Mouse (Mus musculus): ENCODE measurements at regions not wholly inside any gene's neighbourhood (a gene's known extent, or its start where the extent isn't known, plus 50 kb on each side); places are given as distances from the start of the nearest gene placed in this dataset.

- H3K4me1 ChIP-seq (ENCODE audit: control insufficient read depth, insufficient read depth, low read length), result peaks cover 3% of the 10 kb centered on the region; the same call in 1 of the 2 replicates
- H3K27ac ChIP-seq (ENCODE audit: insufficient read depth, low read length), result 0 out of 2 replicates have a peak overlapping the region, but pooled peaks have one; percentile 15
- no peak for TF ChIP-seq POLR2A (IDR thresholded peaks at IDR 0.05; ENCODE audit: low read depth, low read length)
- TF ChIP-seq CTCF (IDR thresholded peaks at IDR 0.05; ENCODE audit: borderline replicate concordance, insufficient read depth, low read length), result no peak
- H3K4me3 ChIP-seq (ENCODE audit: insufficient read depth, low read length), result no peak overlapping the region
These were observed 198.2 kb downstream of the Csl start for GRCm38 (mm10) chr10:99561166-99561818.

GRCm38 (mm10) chr10:99564605-99565004 is 194.9 kb downstream of the Csl start:
- TF ChIP-seq CTCF (IDR thresholded peaks at IDR 0.05; ENCODE audit: borderline replicate concordance, insufficient read depth, low read length), result no peak
- TF ChIP-seq POLR2A (IDR thresholded peaks at IDR 0.05; ENCODE audit: low read depth, low read length), result no peak
- peaks cover 3% of the 10 kb centered on the region; the same call in 1 of the 2 replicates for H3K4me1 ChIP-seq (ENCODE audit: control insufficient read depth, insufficient read depth, low read length)
- H3K27ac ChIP-seq (ENCODE audit: insufficient read depth, low read length), result no peak overlapping the region
- no peak overlapping the region for H3K4me3 ChIP-seq (ENCODE audit: insufficient read depth, low read length)

GRCm38 (mm10) chr10:99568424-99568823 is 191.0 kb downstream of the Csl start:
- H3K27ac ChIP-seq (ENCODE audit: insufficient read depth, low read length), result no peak overlapping the region
- TF ChIP-seq CTCF (IDR thresholded peaks at IDR 0.05; ENCODE audit: borderline replicate concordance, insufficient read depth, low read length) (no peak), POLR2A (IDR thresholded peaks at IDR 0.05; ENCODE audit: low read depth, low read length) (no peak)
- H3K4me3 ChIP-seq (ENCODE audit: insufficient read depth, low read length), result no peak overlapping the region
- peaks cover 7% of the 10 kb centered on the region; the same call in 1 of the 2 replicates for H3K4me1 ChIP-seq (ENCODE audit: control insufficient read depth, insufficient read depth, low read length)

GRCm38 (mm10) chr10:99570190-99570589 is 189.3 kb downstream of the Csl start:
- Histone ChIP-seq H3K27ac (ENCODE audit: insufficient read depth, low read length) (no peak overlapping the region), H3K4me1 (ENCODE audit: control insufficient read depth, insufficient read depth, low read length) (peaks cover 7% of the 10 kb centered on the region; the same call in 1 of the 2 replicates), H3K4me3 (ENCODE audit: insufficient read depth, low read length) (no peak overlapping the region)
- TF ChIP-seq POLR2A (IDR thresholded peaks at IDR 0.05; ENCODE audit: low read depth, low read length) (no peak), CTCF (IDR thresholded peaks at IDR 0.05; ENCODE audit: borderline replicate concordance, insufficient read depth, low read length) (no peak)

GRCm38 (mm10) chr10:99573997-99574396 is 185.5 kb downstream of the Csl start:
- no peak overlapping the region for H3K27ac ChIP-seq (ENCODE audit: insufficient read depth, low read length)
- TF ChIP-seq POLR2A (IDR thresholded peaks at IDR 0.05; ENCODE audit: low read depth, low read length) (no peak), CTCF (IDR thresholded peaks at IDR 0.05; ENCODE audit: borderline replicate concordance, insufficient read depth, low read length) (no peak)
- no peak overlapping the region for H3K4me3 ChIP-seq (ENCODE audit: insufficient read depth, low read length)
- peaks cover 7% of the 10 kb centered on the region; the same call in 1 of the 2 replicates for H3K4me1 ChIP-seq (ENCODE audit: control insufficient read depth, insufficient read depth, low read length)

GRCm38 (mm10) chr10:99575294-99575693 is 184.2 kb downstream of the Csl start:
- TF ChIP-seq POLR2A (IDR thresholded peaks at IDR 0.05; ENCODE audit: low read depth, low read length), result no peak
- no peak for TF ChIP-seq CTCF (IDR thresholded peaks at IDR 0.05; ENCODE audit: borderline replicate concordance, insufficient read depth, low read length)
- Histone ChIP-seq H3K4me3 (ENCODE audit: insufficient read depth, low read length) (no peak overlapping the region), H3K27ac (ENCODE audit: insufficient read depth, low read length) (no peak overlapping the region), H3K4me1 (ENCODE audit: control insufficient read depth, insufficient read depth, low read length) (peaks cover 3% of the 10 kb centered on the region; the same call in 1 of the 2 replicates)

- Histone ChIP-seq H3K4me3 (ENCODE audit: insufficient read depth, low read length) (no peak overlapping the region), H3K4me1 (ENCODE audit: control insufficient read depth, insufficient read depth, low read length) (no peaks in the 10 kb centered on the region), H3K27ac (ENCODE audit: insufficient read depth, low read length) (no peak overlapping the region)
- TF ChIP-seq CTCF (IDR thresholded peaks at IDR 0.05; ENCODE audit: borderline replicate concordance, insufficient read depth, low read length) (no peak), POLR2A (IDR thresholded peaks at IDR 0.05; ENCODE audit: low read depth, low read length) (no peak)
These were observed 183.2 kb downstream of the Csl start for GRCm38 (mm10) chr10:99576301-99576700.

GRCm38 (mm10) chr10:99577041-99577681 is 182.3 kb downstream of the Csl start:
- TF ChIP-seq CTCF (IDR thresholded peaks at IDR 0.05; ENCODE audit: borderline replicate concordance, insufficient read depth, low read length), result peak; percentile 73
- no peak for TF ChIP-seq POLR2A (IDR thresholded peaks at IDR 0.05; ENCODE audit: low read depth, low read length)
- Histone ChIP-seq H3K4me1 (ENCODE audit: control insufficient read depth, insufficient read depth, low read length) (no peaks in the 10 kb centered on the region), H3K27ac (ENCODE audit: insufficient read depth, low read length) (no peak overlapping the region), H3K4me3 (ENCODE audit: insufficient read depth, low read length) (no peak overlapping the region)

GRCm38 (mm10) chr10:99578366-99578765 is 181.1 kb downstream of the Csl start:
- H3K27ac ChIP-seq (ENCODE audit: insufficient read depth, low read length), result no peak overlapping the region
- TF ChIP-seq CTCF (IDR thresholded peaks at IDR 0.05; ENCODE audit: borderline replicate concordance, insufficient read depth, low read length), result no peak
- TF ChIP-seq POLR2A (IDR thresholded peaks at IDR 0.05; ENCODE audit: low read depth, low read length), result no peak
- no peak overlapping the region for H3K4me3 ChIP-seq (ENCODE audit: insufficient read depth, low read length)
- no peaks in the 10 kb centered on the region for H3K4me1 ChIP-seq (ENCODE audit: control insufficient read depth, insufficient read depth, low read length)

GRCm38 (mm10) chr10:99580191-99580590 is 179.3 kb downstream of the Csl start:
- no peak overlapping the region for H3K4me3 ChIP-seq (ENCODE audit: insufficient read depth, low read length)
- H3K27ac ChIP-seq (ENCODE audit: insufficient read depth, low read length), result no peak overlapping the region
- no peak for TF ChIP-seq POLR2A (IDR thresholded peaks at IDR 0.05; ENCODE audit: low read depth, low read length)
- TF ChIP-seq CTCF (IDR thresholded peaks at IDR 0.05; ENCODE audit: borderline replicate concordance, insufficient read depth, low read length), result no peak
- no peaks in the 10 kb centered on the region for H3K4me1 ChIP-seq (ENCODE audit: control insufficient read depth, insufficient read depth, low read length)
